Mouse (Mus musculus): Measurements from ENCODE around the gene Dusp5. TPM values are rescaled to one million over a fixed set of nuclear protein-coding genes. Genes with fewer than 3 reads are reported as not detected.

The Dusp5 gene
- polyA plus RNA-seq, 1 experiment from 2014 or later: 8.2 TPM

DNA sequence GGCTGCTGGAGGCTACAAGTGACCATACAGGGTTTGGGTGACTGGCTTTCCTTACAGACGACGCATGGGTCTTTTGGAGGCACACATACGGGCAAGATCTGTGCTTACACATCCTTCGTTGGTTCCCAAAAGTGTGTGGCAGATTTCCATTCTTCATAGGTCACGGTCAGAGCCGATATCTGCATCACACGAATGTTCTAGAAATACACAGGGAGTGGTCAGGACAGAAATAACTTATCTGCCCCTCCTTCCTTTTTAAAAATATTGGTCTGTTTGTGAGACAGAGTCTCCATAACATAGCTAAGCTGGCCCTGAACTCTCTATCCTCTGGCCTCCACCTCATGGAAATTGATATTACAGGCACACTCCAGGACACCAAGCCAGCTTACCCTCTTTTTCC lies 24.7 kb upstream of the Dusp5 start:
- Histone ChIP-seq H3K36me3 (ENCODE audit: control insufficient read depth, insufficient read depth, low read length) (no peaks in the 10 kb centered on the region), H3K27me3 (replicated peaks; ENCODE audit: control insufficient read depth, insufficient read depth, low read length) (no peaks in the 10 kb centered on the region), H3K4me3 (ENCODE audit: low read length) (no peak overlapping the region), H3K4me2 (ENCODE audit: low read length) (no peak overlapping the region), H3K9me3 (ENCODE audit: control insufficient read depth, low read length) (no peaks in the 10 kb centered on the region), H3K9ac (ENCODE audit: low read depth, low read length) (no peak overlapping the region), H3K4me1 (ENCODE audit: control insufficient read depth, insufficient read depth, low read depth, low read length) (peaks cover 2% of the 10 kb centered on the region; the same call in 1 of the 2 replicates), H3K27ac (ENCODE audit: low read depth, low read length) (no peak overlapping the region)
- no peak for ATAC-seq
- WGBS: 94% methylated on average over 7 of the region's 7 CpGs

DNA sequence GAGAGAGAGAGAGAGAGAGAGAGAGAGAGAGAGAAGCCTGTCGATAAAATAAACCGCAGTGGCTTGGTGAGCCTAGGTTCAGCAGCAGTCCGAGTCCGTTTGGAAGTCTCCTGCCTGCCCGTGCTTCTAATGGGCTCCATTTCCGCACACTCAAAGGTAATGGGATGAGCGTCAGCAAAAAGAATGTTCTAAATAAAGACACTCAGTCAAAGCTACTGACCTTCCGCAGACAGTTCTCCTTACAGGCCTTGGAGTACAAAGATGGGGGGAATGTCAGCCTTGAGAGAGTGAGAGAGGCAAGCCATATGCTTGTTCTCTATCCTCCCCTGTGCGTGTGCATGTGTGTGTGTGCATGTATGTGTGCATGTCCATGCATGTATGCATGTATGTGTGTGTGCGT lies 23.2 kb upstream of the Dusp5 start:
- H3K27ac ChIP-seq (ENCODE audit: low read depth, low read length): no peak overlapping the region
- no peaks in the 10 kb centered on the region for H3K27me3 ChIP-seq (replicated peaks; ENCODE audit: control insufficient read depth, insufficient read depth, low read length)
- no peak overlapping the region for H3K4me2 ChIP-seq (ENCODE audit: low read length)
- WGBS: 82% methylated on average over 10 of the region's 10 CpGs
- no peaks in the 10 kb centered on the region for H3K4me1 ChIP-seq (ENCODE audit: control insufficient read depth, insufficient read depth, low read depth, low read length)
- ATAC-seq: no peak
- no peak overlapping the region for H3K4me3 ChIP-seq (ENCODE audit: low read length)
- H3K9ac ChIP-seq (ENCODE audit: low read depth, low read length): no peak overlapping the region
- H3K9me3 ChIP-seq (ENCODE audit: control insufficient read depth, low read length): no peaks in the 10 kb centered on the region
- H3K36me3 ChIP-seq (ENCODE audit: control insufficient read depth, insufficient read depth, low read length): no peaks in the 10 kb centered on the region

DNA sequence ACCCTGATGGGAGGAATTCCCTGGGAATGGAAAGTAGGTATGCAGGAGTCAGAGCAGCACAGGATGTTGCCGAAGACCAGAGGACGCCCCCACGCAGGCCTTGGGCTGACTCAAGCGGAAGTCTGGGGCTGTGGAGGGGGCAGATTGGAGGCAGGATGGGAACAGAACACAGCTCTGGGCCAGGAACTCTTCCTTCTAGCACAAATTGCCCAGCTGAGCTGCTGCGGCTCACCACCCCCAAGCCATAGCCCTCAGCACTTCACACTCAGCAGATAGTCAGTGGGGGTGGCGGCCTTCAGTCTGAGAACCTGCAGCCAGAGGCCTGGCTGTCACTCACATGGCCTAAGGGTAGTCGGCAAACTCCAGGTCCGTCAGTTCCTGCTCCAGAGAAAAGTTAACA lies 21.4 kb upstream of the Dusp5 start:
- Histone ChIP-seq H3K4me2 (ENCODE audit: low read length) (no peak overlapping the region), H3K9ac (ENCODE audit: low read depth, low read length) (no peak overlapping the region), H3K9me3 (ENCODE audit: control insufficient read depth, low read length) (no peaks in the 10 kb centered on the region), H3K4me3 (ENCODE audit: low read length) (no peak overlapping the region), H3K4me1 (ENCODE audit: control insufficient read depth, insufficient read depth, low read depth, low read length) (no peaks in the 10 kb centered on the region), H3K27me3 (replicated peaks; ENCODE audit: control insufficient read depth, insufficient read depth, low read length) (no peaks in the 10 kb centered on the region), H3K27ac (ENCODE audit: low read depth, low read length) (no peak overlapping the region), H3K36me3 (ENCODE audit: control insufficient read depth, insufficient read depth, low read length) (no peaks in the 10 kb centered on the region)
- no peak for ATAC-seq
- 71% methylated on average over 8 of the region's 8 CpGs for WGBS

DNA sequence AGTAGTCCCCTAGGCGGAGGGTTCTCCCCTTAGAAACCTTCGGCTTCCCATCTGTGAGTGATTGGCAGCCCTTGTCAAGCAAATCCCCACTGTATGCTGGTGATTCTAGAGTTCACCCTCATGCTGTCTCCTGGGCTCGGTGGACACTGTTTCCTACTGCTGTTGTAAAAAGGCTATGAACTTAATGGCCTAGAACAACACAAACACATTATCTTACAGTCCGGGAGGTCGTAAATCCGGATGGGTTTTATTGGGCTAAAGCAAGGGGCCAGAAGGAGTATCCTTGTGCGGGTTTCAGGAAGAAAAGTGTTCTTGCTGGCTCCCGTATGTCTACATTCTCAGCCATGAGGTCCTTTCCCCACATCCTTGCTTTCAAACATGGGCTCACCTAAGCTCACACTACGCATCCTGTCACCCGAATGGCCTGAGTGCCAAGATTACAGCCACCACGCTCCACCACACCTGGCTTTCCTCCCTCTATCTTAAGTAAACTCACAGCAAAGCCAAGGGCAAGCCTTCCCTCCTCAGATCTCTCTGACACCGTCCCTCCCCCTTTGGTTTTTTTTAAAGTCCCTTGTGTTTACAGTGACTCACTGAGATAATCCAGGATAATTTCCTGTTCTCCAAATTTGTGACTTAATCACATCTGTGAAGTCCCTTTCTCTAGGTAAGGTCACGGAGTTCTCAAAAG lies 17.5 kb upstream of the Dusp5 start:
- H3K27me3 ChIP-seq (replicated peaks; ENCODE audit: control insufficient read depth, insufficient read depth, low read length): no peaks in the 10 kb centered on the region
- H3K4me1 ChIP-seq (ENCODE audit: control insufficient read depth, insufficient read depth, low read depth, low read length): no peaks in the 10 kb centered on the region
- H3K4me2 ChIP-seq (ENCODE audit: low read length): no peak overlapping the region
- H3K9me3 ChIP-seq (ENCODE audit: control insufficient read depth, low read length): no peaks in the 10 kb centered on the region
- no peak for ATAC-seq
- H3K9ac ChIP-seq (ENCODE audit: low read depth, low read length): no peak overlapping the region
- H3K27ac ChIP-seq (ENCODE audit: low read depth, low read length): no peak overlapping the region
- WGBS: 77% methylated on average over 13 of the region's 13 CpGs
- no peak overlapping the region for H3K4me3 ChIP-seq (ENCODE audit: low read length)
- no peaks in the 10 kb centered on the region for H3K36me3 ChIP-seq (ENCODE audit: control insufficient read depth, insufficient read depth, low read length)

DNA sequence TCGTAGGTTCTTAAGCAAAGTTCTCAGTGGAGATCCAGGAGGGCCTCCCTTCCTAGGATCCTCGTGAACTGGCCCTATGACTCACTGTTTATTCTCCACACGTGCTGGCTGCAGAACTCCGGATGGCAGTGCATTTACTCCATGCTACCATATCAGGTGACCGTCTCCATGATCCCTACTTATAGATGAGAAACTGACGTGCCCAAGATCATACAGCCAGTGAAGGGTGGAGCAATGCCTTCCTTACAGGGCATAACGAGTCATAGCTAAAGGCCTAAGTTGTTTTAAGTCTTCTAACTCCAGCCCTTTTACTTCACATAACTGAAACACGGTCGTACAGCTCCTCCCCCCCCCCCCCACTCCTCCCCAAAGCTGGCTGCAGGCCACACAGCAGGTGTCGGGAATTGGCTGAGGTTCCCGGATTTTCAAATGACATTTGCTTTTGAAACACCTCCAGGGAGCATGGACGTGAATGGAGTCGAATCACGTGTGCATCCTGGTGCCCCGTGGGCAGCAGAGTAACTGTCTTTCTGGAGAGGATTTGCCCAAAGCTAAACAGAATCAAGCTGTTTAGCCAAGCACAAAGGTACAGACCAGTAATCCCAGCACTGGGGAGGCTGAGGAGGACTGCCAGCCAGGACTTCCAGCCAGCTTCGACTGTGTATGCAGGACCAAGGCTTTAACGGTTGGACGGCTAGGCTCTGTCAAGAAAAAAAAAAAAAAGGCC lies 11.4 kb upstream of the Dusp5 start:
- Histone ChIP-seq H3K27ac (ENCODE audit: low read depth, low read length) (peak overlapping the region; percentile 24; the same call in 1 of the 2 replicates), H3K9ac (ENCODE audit: low read depth, low read length) (no peak overlapping the region), H3K9me3 (ENCODE audit: control insufficient read depth, low read length) (no peaks in the 10 kb centered on the region), H3K4me3 (ENCODE audit: low read length) (no peak overlapping the region), H3K4me2 (ENCODE audit: low read length) (no peak overlapping the region), H3K36me3 (ENCODE audit: control insufficient read depth, insufficient read depth, low read length) (no peaks in the 10 kb centered on the region), H3K27me3 (replicated peaks; ENCODE audit: control insufficient read depth, insufficient read depth, low read length) (no peaks in the 10 kb centered on the region), H3K4me1 (ENCODE audit: control insufficient read depth, insufficient read depth, low read depth, low read length) (no peaks in the 10 kb centered on the region; the same call in 1 of the 2 replicates)
- peak; percentile 81 for ATAC-seq
- WGBS: 30% methylated on average over 18 of the region's 18 CpGs

DNA sequence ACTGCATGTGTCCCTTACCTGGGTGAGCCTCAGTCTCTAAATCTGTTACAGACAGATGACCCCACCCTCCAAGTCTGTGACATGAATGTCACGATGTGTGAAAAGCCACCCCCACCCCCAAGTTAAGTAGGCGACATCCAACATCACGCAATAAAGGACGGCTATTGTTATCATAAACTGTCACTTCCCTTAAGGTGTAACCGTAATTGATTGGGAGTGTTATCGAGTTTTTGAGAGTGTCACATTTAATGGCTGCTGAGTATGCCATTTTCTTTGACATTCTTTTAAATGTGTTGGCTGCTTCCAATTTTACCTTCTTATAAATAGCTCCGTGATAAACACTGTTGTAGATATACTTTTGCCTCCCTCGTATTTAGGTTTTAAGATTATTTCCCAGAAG lies 9.4 kb upstream of the Dusp5 start:
- Histone ChIP-seq H3K4me3 (ENCODE audit: low read length) (no peak overlapping the region), H3K9me3 (ENCODE audit: control insufficient read depth, low read length) (no peaks in the 10 kb centered on the region), H3K9ac (ENCODE audit: low read depth, low read length) (no peak overlapping the region), H3K27me3 (replicated peaks; ENCODE audit: control insufficient read depth, insufficient read depth, low read length) (no peaks in the 10 kb centered on the region), H3K4me1 (ENCODE audit: control insufficient read depth, insufficient read depth, low read depth, low read length) (no peaks in the 10 kb centered on the region; the same call in 1 of the 2 replicates), H3K27ac (ENCODE audit: low read depth, low read length) (no peak overlapping the region), H3K4me2 (ENCODE audit: low read length) (no peak overlapping the region), H3K36me3 (ENCODE audit: control insufficient read depth, insufficient read depth, low read length) (no peaks in the 10 kb centered on the region)
- WGBS: 92% methylated on average over 8 of the region's 8 CpGs
- no peak for ATAC-seq

DNA sequence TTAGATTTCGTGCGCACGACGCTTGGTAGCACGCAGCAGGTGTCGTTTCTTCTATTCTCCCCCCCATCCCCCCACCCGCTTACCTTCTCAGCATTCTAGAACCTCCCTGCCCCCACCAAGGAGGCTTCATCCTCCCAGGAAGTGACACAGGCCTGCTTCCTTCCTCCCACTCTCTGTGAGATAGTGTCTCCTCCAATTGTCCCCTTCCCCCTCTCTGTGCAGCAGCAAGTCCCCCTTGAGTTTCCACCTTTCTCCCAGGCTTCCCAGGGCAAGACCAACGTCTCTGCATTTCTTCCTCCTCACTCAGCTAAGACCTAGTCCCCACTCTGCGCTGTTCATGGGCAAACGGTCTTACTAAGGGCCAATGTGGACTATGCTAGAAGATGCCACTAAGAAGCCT lies 8.9 kb upstream of the Dusp5 start:
- H3K36me3 ChIP-seq (ENCODE audit: control insufficient read depth, insufficient read depth, low read length): no peaks in the 10 kb centered on the region
- no peak overlapping the region for H3K4me3 ChIP-seq (ENCODE audit: low read length)
- 87% methylated on average over 10 of the region's 10 CpGs for WGBS
- H3K9me3 ChIP-seq (ENCODE audit: control insufficient read depth, low read length): no peaks in the 10 kb centered on the region
- ATAC-seq: no peak
- H3K9ac ChIP-seq (ENCODE audit: low read depth, low read length): no peak overlapping the region
- H3K4me1 ChIP-seq (ENCODE audit: control insufficient read depth, insufficient read depth, low read depth, low read length): no peaks in the 10 kb centered on the region; the same call in 1 of the 2 replicates
- H3K27me3 ChIP-seq (replicated peaks; ENCODE audit: control insufficient read depth, insufficient read depth, low read length): no peaks in the 10 kb centered on the region
- H3K4me2 ChIP-seq (ENCODE audit: low read length): no peak overlapping the region
- no peak overlapping the region for H3K27ac ChIP-seq (ENCODE audit: low read depth, low read length)

DNA sequence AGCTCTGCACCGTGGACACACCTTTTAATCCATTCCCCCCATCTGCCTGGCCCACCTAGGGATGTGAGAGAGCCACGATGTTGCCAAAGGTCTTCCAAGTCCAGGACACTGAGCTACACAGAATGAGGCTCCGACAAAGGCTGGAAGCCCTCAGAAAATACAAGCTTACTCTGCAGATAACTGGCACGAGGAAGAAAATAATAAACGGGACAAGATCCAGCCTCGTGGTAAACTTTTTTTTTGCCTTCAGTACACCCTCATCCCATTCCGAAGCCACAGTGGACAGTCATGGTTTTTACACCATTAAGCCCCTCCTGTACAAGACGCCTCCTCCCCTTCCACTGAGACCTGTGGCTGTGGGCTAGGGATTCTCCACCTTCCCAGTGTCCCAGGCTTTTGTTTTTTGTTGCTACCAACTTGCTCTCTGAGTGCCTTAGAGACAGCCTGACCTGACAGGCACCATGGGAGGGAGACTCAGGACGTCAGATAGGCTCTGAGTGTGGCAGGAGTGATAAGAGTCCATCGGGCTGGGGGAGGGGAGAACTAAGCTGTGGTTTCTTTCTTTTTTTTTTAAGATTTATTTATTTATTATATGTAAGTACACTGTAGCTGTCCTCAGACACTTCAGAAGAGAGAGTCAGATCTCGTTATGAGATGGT lies 7.6 kb upstream of the Dusp5 start:
- Histone ChIP-seq H3K4me3 (ENCODE audit: low read length) (no peak overlapping the region), H3K9me3 (ENCODE audit: control insufficient read depth, low read length) (no peaks in the 10 kb centered on the region), H3K27ac (ENCODE audit: low read depth, low read length) (no peak overlapping the region), H3K36me3 (ENCODE audit: control insufficient read depth, insufficient read depth, low read length) (no peaks in the 10 kb centered on the region), H3K4me1 (ENCODE audit: control insufficient read depth, insufficient read depth, low read depth, low read length) (no peaks in the 10 kb centered on the region; the same call in 1 of the 2 replicates), H3K27me3 (replicated peaks; ENCODE audit: control insufficient read depth, insufficient read depth, low read length) (no peaks in the 10 kb centered on the region), H3K4me2 (ENCODE audit: low read length) (no peak overlapping the region), H3K9ac (ENCODE audit: low read depth, low read length) (no peak overlapping the region)
- 60% methylated on average over 11 of the region's 11 CpGs for WGBS
- no peak for ATAC-seq

DNA sequence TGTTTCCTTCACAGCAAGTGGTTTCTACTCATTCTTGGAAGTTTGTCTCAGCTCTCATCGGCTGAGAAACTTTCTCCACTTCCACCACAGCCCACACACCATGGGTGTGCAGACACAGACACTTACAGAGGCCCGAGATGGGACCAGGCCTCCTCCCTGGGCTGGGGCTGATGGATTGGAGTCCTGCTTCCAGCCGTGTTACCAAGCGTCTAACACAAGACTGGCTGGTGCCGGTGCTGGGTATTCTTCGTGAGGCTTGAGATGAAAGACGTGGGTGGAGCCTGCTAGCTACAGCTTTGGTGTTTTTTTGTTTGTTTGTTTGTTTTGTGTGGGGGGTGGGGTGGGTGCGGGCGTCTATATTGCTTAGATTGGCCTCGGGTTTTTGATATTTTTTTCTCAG lies 1.4 kb upstream of the Dusp5 start:
- Histone ChIP-seq H3K4me3 (ENCODE audit: low read length) (no peak overlapping the region), H3K9me3 (ENCODE audit: control insufficient read depth, low read length) (no peaks in the 10 kb centered on the region), H3K27ac (ENCODE audit: low read depth, low read length) (no peak overlapping the region), H3K9ac (ENCODE audit: low read depth, low read length) (no peak overlapping the region), H3K36me3 (ENCODE audit: control insufficient read depth, insufficient read depth, low read length) (no peaks in the 10 kb centered on the region), H3K27me3 (replicated peaks; ENCODE audit: control insufficient read depth, insufficient read depth, low read length) (peaks cover 19% of the 10 kb centered on the region), H3K4me1 (ENCODE audit: control insufficient read depth, insufficient read depth, low read depth, low read length) (peaks cover 11% of the 10 kb centered on the region), H3K4me2 (ENCODE audit: low read length) (no peak overlapping the region)
- 18% methylated on average over 10 of the region's 10 CpGs for WGBS
- ATAC-seq: no peak

Measured in hindbrain, embryonic 16.5 days (tissue).